Mouse (Mus musculus) MEL (cell line): ENCODE results near the gene Atg4b. TPM values are rescaled to one million over a fixed set of nuclear protein-coding genes. Genes with fewer than 3 reads are reported as not detected.

ENCODE experiments used
- DNase-seq: peaks from one replicate; pipeline ENCODE4 v3.0.0; 2011; ENCODE audit warnings: low read depth, low spot score
- H3K27ac ChIP-seq: 2 replicates; pipeline ENCODE4 v1.5.1; 2012; ENCODE audit warnings: low read depth, mild to moderate bottlenecking, control low read depth, low read length, moderate library complexity; ENCODE audit not compliant: control insufficient read depth
- H3K27me3 ChIP-seq, 2 experiments: fragments of 150-350 bp in 1 of 2; sonication (generic) in 1 of 2; 2 replicates each; pipeline ENCODE4 v1.6.1; 2012; ENCODE audit warnings: low read length in 2 of 2, mild to moderate bottlenecking in 2 of 2, improper control_type of control experiment in 1 of 2, moderate library complexity in 1 of 2; ENCODE audit not compliant: insufficient read depth in 2 of 2, control insufficient read depth in 1 of 2
- H3K36me3 ChIP-seq, 2 experiments: 2 replicates each; pipeline ENCODE4 v1.6.1; 2012 to 2014; ENCODE audit warnings: low read length in 2 of 2, improper control_type of control experiment in 1 of 2, inconsistent platforms in 1 of 2, mild to moderate bottlenecking in 1 of 2; ENCODE audit not compliant: insufficient read depth in 2 of 2, control insufficient read depth in 1 of 2
- H3K4me1 ChIP-seq, 2 experiments: fragments of 150-350 bp in 1 of 2; sonication (generic) in 1 of 2; 2 replicates each; pipeline ENCODE4 v1.6.1; 2012; ENCODE audit warnings: low read length in 2 of 2, improper control_type of control experiment in 1 of 2, mild to moderate bottlenecking in 1 of 2; ENCODE audit not compliant: insufficient read depth in 2 of 2, control insufficient read depth in 1 of 2
- H3K4me3 ChIP-seq, 2 experiments: fragments of 150-350 bp in 1 of 2; sonication (generic) in 1 of 2; 2 replicates each; pipeline ENCODE4 v1.5.1; 2012; ENCODE audit warnings: low read depth in 2 of 2, low read length in 2 of 2, mild to moderate bottlenecking in 2 of 2, moderate library complexity in 2 of 2, control low read depth in 1 of 2, improper control_type of control experiment in 1 of 2; ENCODE audit not compliant: control insufficient read depth in 1 of 2, insufficient read depth in 1 of 2
- H3K79me2 ChIP-seq: 2 replicates; pipeline ENCODE4 v1.6.1; 2012; ENCODE audit warnings: mild to moderate bottlenecking, low read length, moderate library complexity; ENCODE audit not compliant: control insufficient read depth, poor library complexity, insufficient read depth
- H3K9ac ChIP-seq: 2 replicates; pipeline ENCODE4 v1.6.1; 2012; ENCODE audit warnings: low read depth, mild to moderate bottlenecking, control low read depth, low read length, moderate library complexity; ENCODE audit not compliant: control insufficient read depth, poor library complexity, severe bottlenecking
- H3K9me3 ChIP-seq: fragments of 150-350 bp; sonication (generic); replicated peaks from 2 replicates; pipeline ENCODE4 v1.6.1; 2012; ENCODE audit warnings: mild to moderate bottlenecking, low read length, improper control_type of control experiment, moderate library complexity; ENCODE audit not compliant: insufficient read depth
- BHLHE40 ChIP-seq: IDR thresholded peaks from 2 replicates; pipeline ENCODE4 v1.6.1; 2012; ENCODE audit warnings: low read depth, mild to moderate bottlenecking, inconsistent platforms, low read length, improper control_type of control experiment, borderline replicate concordance
- CHD1 ChIP-seq: IDR thresholded peaks from 2 replicates; pipeline ENCODE4 v1.6.1; 2012; ENCODE audit warnings: low read depth, mild to moderate bottlenecking, inconsistent platforms, low read length, improper control_type of control experiment
- CHD2 ChIP-seq: IDR thresholded peaks from 2 replicates; pipeline ENCODE4 v1.6.1; 2011; ENCODE audit warnings: low read length, improper control_type of control experiment
- E2F4 ChIP-seq: IDR thresholded peaks from 2 replicates; pipeline ENCODE4 v1.6.1; 2011; ENCODE audit warnings: low read depth, low read length, improper control_type of control experiment, borderline replicate concordance
- EP300 ChIP-seq, 2 experiments: IDR thresholded peaks; 2 replicates each; pipeline ENCODE4 v1.6.1; 2011; ENCODE audit warnings: improper control_type of control experiment in 2 of 2, low read length in 2 of 2, low read depth in 1 of 2, mild to moderate bottlenecking in 1 of 2
- ETS1 ChIP-seq: IDR thresholded peaks from 2 replicates; pipeline ENCODE4 v1.6.1; 2012; ENCODE audit warnings: low read depth, mild to moderate bottlenecking, inconsistent platforms, low read length, improper control_type of control experiment, moderate library complexity
- GABPA ChIP-seq: IDR thresholded peaks from 2 replicates; pipeline ENCODE4 v1.6.1; 2012; ENCODE audit warnings: low read depth, mild to moderate bottlenecking, inconsistent platforms, low read length, improper control_type of control experiment, moderate library complexity
- GATA1 ChIP-seq: IDR thresholded peaks from 2 replicates; pipeline ENCODE4 v1.6.1; 2011; ENCODE audit warnings: low read depth, low read length, improper control_type of control experiment
- HCFC1 ChIP-seq: IDR thresholded peaks from 2 replicates; pipeline ENCODE4 v1.6.1; 2012; ENCODE audit warnings: low read depth, mild to moderate bottlenecking, inconsistent platforms, low read length, improper control_type of control experiment, moderate library complexity
- JUND ChIP-seq: IDR thresholded peaks from 2 replicates; pipeline ENCODE4 v1.6.1; 2011; ENCODE audit warnings: low read depth, mild to moderate bottlenecking, improper control_type of control experiment, low read length
- KAT2A ChIP-seq: conservative IDR thresholded peaks from 2 replicates; pipeline ENCODE4 v1.6.1; 2012; ENCODE audit warnings: low read depth, low read length, improper control_type of control experiment, inconsistent platforms
- MAFK ChIP-seq: IDR thresholded peaks from 2 replicates; pipeline ENCODE4 v1.6.1; 2011; ENCODE audit warnings: low read depth, mild to moderate bottlenecking, low read length, improper control_type of control experiment, borderline replicate concordance
- MAZ ChIP-seq: IDR thresholded peaks from 2 replicates; pipeline ENCODE4 v1.6.1; 2012; ENCODE audit warnings: low read depth, mild to moderate bottlenecking, inconsistent platforms, low read length, improper control_type of control experiment
- MEF2A ChIP-seq: IDR thresholded peaks from 2 replicates; pipeline ENCODE4 v1.6.1; 2014; ENCODE audit warnings: low read depth, mild to moderate bottlenecking, inconsistent platforms, low read length, improper control_type of control experiment; ENCODE audit not compliant: poor library complexity, insufficient replicate concordance, severe bottlenecking; ENCODE audit errors: extremely low read depth
- MXI1 ChIP-seq: IDR thresholded peaks from 2 replicates; pipeline ENCODE4 v1.6.1; 2011; ENCODE audit warnings: mild to moderate bottlenecking, low read depth, low read length, improper control_type of control experiment
- MYB ChIP-seq: IDR thresholded peaks from 2 replicates; pipeline ENCODE4 v1.6.1; 2011; ENCODE audit warnings: mild to moderate bottlenecking, low read depth, low read length, improper control_type of control experiment
- MYC ChIP-seq: IDR thresholded peaks from 2 replicates; pipeline ENCODE4 v1.6.1; 2011; ENCODE audit warnings: low read depth, mild to moderate bottlenecking, low read length, improper control_type of control experiment, moderate library complexity
- NELFE ChIP-seq: IDR thresholded peaks from 2 replicates; pipeline ENCODE4 v1.6.1; 2011; ENCODE audit warnings: low read depth, low read length, improper control_type of control experiment
- NRF1 ChIP-seq: IDR thresholded peaks from 2 replicates; pipeline ENCODE4 v1.6.1; 2014; ENCODE audit warnings: low read depth, mild to moderate bottlenecking, inconsistent platforms, low read length, improper control_type of control experiment, moderate library complexity; ENCODE audit not compliant: poor library complexity, insufficient read depth, severe bottlenecking
- POLR2A ChIP-seq, 2 experiments: IDR thresholded peaks; 2 replicates each; pipeline ENCODE4 v1.6.1; 2011 to 2012; ENCODE audit warnings: low read length in 2 of 2, mild to moderate bottlenecking in 2 of 2, control low read depth in 1 of 2, improper control_type of control experiment in 1 of 2, low read depth in 1 of 2, moderate library complexity in 1 of 2; ENCODE audit not compliant: control insufficient read depth in 1 of 2, insufficient read depth in 1 of 2, poor library complexity in 1 of 2
- POLR2AphosphoS2 ChIP-seq: IDR thresholded peaks from 2 replicates; pipeline ENCODE4 v1.6.1; 2011; ENCODE audit warnings: low read length, improper control_type of control experiment
- RAD21 ChIP-seq: IDR thresholded peaks from 2 replicates; pipeline ENCODE4 v1.6.1; 2011; ENCODE audit warnings: mild to moderate bottlenecking, low read depth, low read length, improper control_type of control experiment
- RCOR1 ChIP-seq: IDR thresholded peaks from 2 replicates; pipeline ENCODE4 v1.6.1; 2012; ENCODE audit warnings: low read depth, mild to moderate bottlenecking, inconsistent platforms, low read length, improper control_type of control experiment
- SIN3A ChIP-seq: IDR thresholded peaks from 2 replicates; pipeline ENCODE4 v1.6.1; 2012; ENCODE audit warnings: low read length, improper control_type of control experiment, inconsistent platforms
- SMC3 ChIP-seq: IDR thresholded peaks from 2 replicates; pipeline ENCODE4 v1.6.1; 2011; ENCODE audit warnings: low read depth, low read length, improper control_type of control experiment
- TAL1 ChIP-seq: IDR thresholded peaks from 2 replicates; pipeline ENCODE4 v1.6.1; 2012; ENCODE audit warnings: mild to moderate bottlenecking, inconsistent platforms, low read length, moderate library complexity, mixed read lengths
- TBP ChIP-seq: IDR thresholded peaks from 2 replicates; pipeline ENCODE4 v1.8.0; 2011; ENCODE audit warnings: low read depth, low read length, improper control_type of control experiment
- TCF12 ChIP-seq: IDR thresholded peaks from 2 replicates; pipeline ENCODE4 v1.6.1; 2014; ENCODE audit warnings: low read depth, mild to moderate bottlenecking, inconsistent platforms, low read length, improper control_type of control experiment, moderate library complexity
- UBTF ChIP-seq: IDR thresholded peaks from 2 replicates; pipeline ENCODE4 v1.6.1; 2012; ENCODE audit warnings: low read depth, mild to moderate bottlenecking, inconsistent platforms, low read length, improper control_type of control experiment, moderate library complexity, borderline replicate concordance; ENCODE audit not compliant: insufficient read depth
- USF2 ChIP-seq, 2 experiments: IDR thresholded peaks; 2 replicates each; pipeline ENCODE4 v1.6.1; 2011 to 2012; ENCODE audit warnings: improper control_type of control experiment in 2 of 2, low read length in 2 of 2, borderline replicate concordance in 1 of 2, inconsistent platforms in 1 of 2, low read depth in 1 of 2, mild to moderate bottlenecking in 1 of 2; ENCODE audit not compliant: insufficient read depth in 1 of 2
- ZC3H11A ChIP-seq: IDR thresholded peaks from 2 replicates; pipeline ENCODE4 v1.6.1; 2012; ENCODE audit warnings: low read depth, mild to moderate bottlenecking, inconsistent platforms, low read length, improper control_type of control experiment
- ZKSCAN1 ChIP-seq: IDR thresholded peaks from 2 replicates; pipeline ENCODE4 v1.6.1; 2012; ENCODE audit warnings: low read depth, mild to moderate bottlenecking, inconsistent platforms, low read length, improper control_type of control experiment, moderate library complexity
- ZMIZ1 ChIP-seq: IDR thresholded peaks from 2 replicates; pipeline ENCODE4 v1.6.1; 2012; ENCODE audit warnings: low read depth, mild to moderate bottlenecking, inconsistent platforms, low read length, improper control_type of control experiment, moderate library complexity
- ZNF384 ChIP-seq: IDR thresholded peaks from 2 replicates; pipeline ENCODE4 v1.6.1; 2012; ENCODE audit warnings: low read depth, mild to moderate bottlenecking, inconsistent platforms, low read length, improper control_type of control experiment
- polyA plus RNA-seq, 2 experiments: library from polyadenylated mRNA; stranded (reverse) in 1 of 2; unstranded in 1 of 2; fragments of >175 nt in 1 of 2; fragments of >200 nt in 1 of 2; gene quantifications; 2 replicates each; pipeline versions ENCODE4 v1.2.1 to v1.2.4; 2012; ENCODE audit warnings: low replicate concordance in 2 of 2, low read depth in 1 of 2; ENCODE audit not compliant: insufficient read length in 2 of 2, insufficient read depth in 1 of 2, missing spikeins in 1 of 2
- total RNA-seq: library from RNA; depleted of rRNA; stranded (reverse); fragments of 300-350 nt; gene quantifications from 2 replicates; pipeline ENCODE4 v1.2.3, GENCODE M21; 2012

Atg4b gene
- total and polyA plus RNA-seq, 3 experiments = 57.9 to 121 TPM; not detected in 1

- no peak for TF ChIP-seq ZNF384
- TF ChIP-seq CHD1 = no peak; the same call in 1 of the 2 replicates
Measured at GRCm38 (mm10) chr1:93801741-93802238, 50.5 kb downstream of the Atg4b start, which contains the start of gene Dtymk (continued).

- H3K9ac ChIP-seq = peak overlapping the region; percentile 95
- no peaks in the 10 kb centered on the region for H3K27me3 ChIP-seq
- no peaks in the 10 kb centered on the region for H3K9me3 ChIP-seq
- H3K36me3 ChIP-seq = peaks cover 10 to 45% of the 10 kb centered on the region in 2 experiments
- H3K4me3 ChIP-seq = peak overlapping the region; percentile 47 to 73
- peak; percentile 89 for DNase-seq
- H3K79me2 ChIP-seq = peaks cover 60% of the 10 kb centered on the region
- peaks cover 8 to 46% of the 10 kb centered on the region in 2 experiments for H3K4me1 ChIP-seq
- peak overlapping the region; percentile 99 for H3K27ac ChIP-seq
- TF ChIP-seq GATA1 = peak; percentile 86
- TF ChIP-seq RAD21 = no peak
- TF ChIP-seq JUND = peak; percentile 43; the same call in 1 of the 2 replicates
- no peak for TF ChIP-seq SMC3
- TF ChIP-seq ZNF384 = no peak
- peak; percentile 89 for TF ChIP-seq MYC
- TF ChIP-seq ZKSCAN1 = no peak
- TF ChIP-seq KAT2A = peak; percentile 54
- peak; percentile 62 for TF ChIP-seq NELFE
- TF ChIP-seq ZMIZ1 = peak; percentile 74
- peak; percentile 85 for TF ChIP-seq TAL1
- TF ChIP-seq POLR2A (IDR thresholded peaks at IDR 0.05; ENCODE audit: control insufficient read depth in 1 of 2, insufficient read depth in 1 of 2, low read depth in 1 of 2, low read length in 2 of 2, poor library complexity in 1 of 2) = peak in 1 of 2 experiments; percentile 44; a peak in 1 of 4 replicates
- peak; percentile 77; the same call in 1 of the 2 replicates for TF ChIP-seq MXI1
- TF ChIP-seq MEF2A = peak; percentile 92; the same call in 1 of the 2 replicates
- no peak for TF ChIP-seq MAZ
- TF ChIP-seq SIN3A = peak; percentile 73
- peak; percentile 61; the same call in 1 of the 2 replicates for TF ChIP-seq BHLHE40
- peak; percentile 84 to 86 for TF ChIP-seq EP300 (IDR thresholded peaks at IDR 0.05; ENCODE audit: low read depth in 1 of 2, low read length in 2 of 2)
- peak; percentile 65; the same call in 1 of the 2 replicates for TF ChIP-seq HCFC1
- TF ChIP-seq TCF12 = peak; percentile 77
- TF ChIP-seq RCOR1 = peak; percentile 49; the same call in 1 of the 2 replicates
- no peak for TF ChIP-seq E2F4
- TF ChIP-seq MAFK = 0 out of 2 replicates have a peak, but pooled peaks have one; percentile 35
- TF ChIP-seq POLR2AphosphoS2 = no peak
- no peak for TF ChIP-seq CHD2
- TF ChIP-seq ETS1 = peak; percentile 90
- peak; percentile 79 for TF ChIP-seq TBP
- TF ChIP-seq GABPA = no peak
- no peak for TF ChIP-seq USF2 (IDR thresholded peaks at IDR 0.05; ENCODE audit: borderline replicate concordance in 1 of 2, insufficient read depth in 1 of 2, low read depth in 1 of 2, low read length in 2 of 2)
- no peak for TF ChIP-seq UBTF
- peak; percentile 19 for TF ChIP-seq MYB
- peak; percentile 12 for TF ChIP-seq ZC3H11A
- no peak for TF ChIP-seq NRF1
Measured at GRCm38 (mm10) chr1:93802771-93803170, 51.5 kb downstream of the Atg4b start.
